Mouse (Mus musculus) mouse embryonic stem cell (cell line): Measurements from ENCODE around the gene Gm609.

Experiments
- in situ Hi-C, 2 experiments: fragments of 300-500 bp; cut with MboI; formaldehyde crosslinking; loops; 1 replicate in 1 of 2; 3 replicates in 1 of 2; pipeline ENCODE4 v1.14.3; 2019 to 2020; ENCODE audit warnings: low sequenced_read_pairs in 2 of 2, low pct_unique_long_range_greater_than_20kb in 1 of 2, mixed read lengths in 1 of 2; ENCODE audit not compliant: unreplicated experiment in 1 of 2

Gene Gm609

DNA sequence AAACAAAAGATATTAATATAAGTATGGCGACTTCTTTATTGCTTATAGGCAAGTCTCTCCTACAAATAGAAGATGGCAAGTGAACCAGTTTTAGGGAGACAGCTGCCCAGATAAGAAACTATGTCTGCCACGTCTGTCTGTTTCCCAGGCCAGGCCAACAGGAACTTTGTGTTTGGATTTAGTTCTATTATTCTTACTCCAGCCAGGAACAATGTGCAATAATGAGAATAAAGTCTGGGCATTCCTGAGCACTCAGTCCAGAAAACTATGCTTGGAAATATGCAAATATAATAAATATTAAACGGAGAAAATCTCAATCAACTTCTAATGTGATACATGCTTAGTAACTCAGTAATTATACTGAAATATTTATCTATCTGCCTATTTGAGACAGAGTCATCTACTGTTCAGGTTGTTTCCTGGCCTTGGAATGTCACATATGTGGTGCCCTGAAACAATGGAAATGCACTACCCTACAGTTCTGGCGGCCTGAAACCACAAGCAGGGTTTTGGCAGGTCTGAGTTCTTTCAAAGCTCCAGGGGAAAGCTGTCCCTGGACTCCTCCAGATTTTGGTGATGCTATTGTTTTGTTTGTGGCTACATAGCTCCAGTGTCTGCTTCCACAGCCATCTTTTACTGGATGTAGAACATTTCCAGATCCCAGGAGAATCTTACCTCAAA, 123.3 kb downstream of the Gm609 start:
- in situ Hi-C loops, result no loop called here

DNA sequence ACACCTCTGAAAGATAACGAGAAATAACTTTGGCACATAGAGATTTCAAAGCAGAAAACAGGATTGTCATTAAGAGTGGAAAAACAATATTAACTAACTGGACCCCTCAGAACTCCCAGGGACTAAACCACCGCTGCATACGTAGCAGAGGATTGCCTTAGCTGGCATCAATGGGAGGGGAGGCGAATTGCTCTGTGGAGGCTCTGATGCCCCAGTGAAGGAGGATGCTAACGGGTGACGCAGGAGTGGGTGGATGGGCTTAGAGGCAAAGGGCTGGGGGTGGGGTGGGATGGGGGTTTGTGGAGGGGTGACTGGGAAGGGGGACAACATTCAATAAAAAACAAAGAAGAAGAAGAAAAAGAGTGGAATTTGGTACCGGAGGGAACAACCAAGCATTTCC, 126.7 kb downstream of the Gm609 start:
- in situ Hi-C loops, result no loop called here

DNA sequence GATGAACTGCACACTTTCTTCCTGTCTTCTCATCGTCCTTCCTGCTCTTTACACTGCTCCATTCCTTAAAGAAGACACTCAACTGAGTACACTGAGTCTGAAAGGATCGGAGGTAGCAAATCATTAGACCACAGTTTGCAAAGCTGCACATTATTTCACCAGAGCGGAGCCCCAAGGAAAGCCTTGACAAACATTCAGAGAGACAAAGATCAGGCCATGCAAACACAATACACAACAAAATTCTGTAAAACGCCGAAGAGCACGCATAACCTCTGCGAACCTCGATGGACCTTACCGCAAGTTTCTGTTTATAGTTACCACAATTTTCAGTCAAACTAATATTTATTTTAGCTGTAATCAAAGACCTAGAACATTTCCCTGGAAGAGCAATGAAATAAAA, 127.4 kb downstream of the Gm609 start:
- in situ Hi-C loops, result no loop called here

DNA sequence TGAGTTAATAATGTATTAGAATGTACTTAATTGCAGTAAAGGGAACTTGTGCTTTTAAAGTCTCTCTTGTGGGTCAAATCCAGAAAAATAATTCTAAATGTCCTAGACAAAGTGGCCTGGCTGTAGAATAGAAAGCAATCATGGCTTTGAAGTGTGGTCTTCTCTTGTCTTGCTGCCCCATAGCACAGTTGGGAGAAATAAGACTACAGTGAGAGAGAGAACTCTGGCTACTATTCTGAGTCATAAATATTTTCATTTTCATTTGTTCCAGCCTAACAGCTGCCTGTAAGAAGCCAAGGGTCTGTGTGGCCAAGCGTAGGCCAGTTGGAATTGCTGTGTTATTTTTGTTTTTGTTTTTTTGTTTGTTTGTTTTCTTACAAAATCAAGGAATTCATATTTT, 128.1 kb downstream of the Gm609 start:
- in situ Hi-C loops, result no loop called here

DNA sequence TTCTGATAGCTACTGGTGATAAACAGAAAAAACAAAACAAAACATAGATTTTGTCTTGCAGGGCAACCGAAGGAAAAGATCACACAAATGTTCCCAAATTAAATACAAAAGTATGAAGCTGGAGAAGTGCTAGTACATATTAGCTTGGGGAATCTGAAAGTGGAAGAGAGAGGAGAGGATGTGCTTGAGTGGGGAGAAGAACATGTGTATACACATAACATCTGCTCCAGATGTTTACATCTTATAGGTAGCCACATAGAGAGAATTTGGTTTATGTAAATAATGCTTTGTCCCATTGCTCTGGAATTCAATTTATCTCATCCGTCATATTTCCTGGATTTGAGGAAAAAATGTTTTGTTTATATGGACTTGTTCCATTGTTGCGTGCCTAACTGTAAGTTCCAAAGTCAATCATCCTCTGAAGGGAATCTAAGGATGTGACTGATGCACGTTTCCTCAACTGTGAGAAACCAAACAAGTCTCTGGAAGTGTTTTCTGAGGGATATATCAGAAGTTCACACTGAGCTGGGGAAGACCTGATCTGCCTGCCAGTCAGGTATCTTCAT, 129.2 kb downstream of the Gm609 start:
- in situ Hi-C loops, result no loop called here
